Mouse (Mus musculus): Measurements from ENCODE around the gene Zfp637. TPM values are rescaled to one million over a fixed set of nuclear protein-coding genes. Genes with fewer than 3 reads are reported as not detected.
A peak's percentile ranks its signal among the peaks of the same experiment; 100 is the strongest.

Gene Zfp637
- polyA plus RNA-seq, 1 experiment from 2014 or later = 80.9 TPM

DNA sequence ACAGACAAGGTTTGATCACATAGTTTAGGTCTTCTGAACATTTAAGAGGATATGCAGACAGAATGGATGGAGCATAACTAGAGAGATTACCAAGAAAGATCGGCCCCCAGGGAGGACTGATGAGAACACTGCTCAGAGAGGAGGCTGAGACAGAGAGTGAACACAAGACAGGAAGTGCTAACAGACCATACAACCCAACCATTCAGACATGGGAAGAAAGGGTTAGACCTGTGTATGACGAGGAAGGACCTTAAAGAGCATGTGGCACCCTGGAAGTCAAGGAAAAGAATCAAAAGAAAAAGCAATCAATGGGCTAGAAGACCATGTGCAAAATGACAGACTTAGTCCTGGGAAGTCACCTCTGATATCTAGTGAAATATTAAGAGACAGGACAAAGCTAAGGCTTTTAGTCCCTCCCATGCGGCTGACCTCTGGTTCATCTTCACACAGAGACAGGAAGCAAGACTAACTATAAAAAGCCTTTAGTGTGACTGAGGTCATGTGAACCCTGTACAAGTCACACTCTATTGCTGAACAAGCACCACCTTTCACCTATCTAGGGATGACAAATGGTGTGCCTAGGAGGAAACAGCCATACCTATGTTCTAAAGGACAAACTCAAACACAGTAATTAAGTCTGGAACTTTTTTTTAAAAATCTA is 33.8 kb downstream of the Zfp637 start:
- no peak overlapping the region for H3K4me2 ChIP-seq (replicated peaks; ENCODE audit: low read depth, low read length)
- H3K36me3 ChIP-seq (ENCODE audit: insufficient read depth, low read length) = no peaks in the 10 kb centered on the region
- H3K27me3 ChIP-seq (replicated peaks; ENCODE audit: insufficient read depth, low read length) = no peaks in the 10 kb centered on the region
- H3K4me1 ChIP-seq (ENCODE audit: insufficient read depth, low read depth, low read length) = no peaks in the 10 kb centered on the region
- no peak overlapping the region for H3K9ac ChIP-seq (replicated peaks; ENCODE audit: low read depth)
- ATAC-seq (no peak), DNase-seq (ENCODE audit: low spot score) (no peak)
- TF ChIP-seq EP300 (IDR thresholded peaks at IDR 0.05) = no peak
- no peak for TF ChIP-seq CTCF (IDR thresholded peaks at IDR 0.05)
- H3K9me3 ChIP-seq (ENCODE audit: low read length) = no peaks in the 10 kb centered on the region
- WGBS = 74% methylated on average over 3 of the region's 3 CpGs
- H3K27ac ChIP-seq (ENCODE audit: low read length) = no peak overlapping the region
- H3K4me3 ChIP-seq (ENCODE audit: low read depth, low read length) = no peak overlapping the region

DNA sequence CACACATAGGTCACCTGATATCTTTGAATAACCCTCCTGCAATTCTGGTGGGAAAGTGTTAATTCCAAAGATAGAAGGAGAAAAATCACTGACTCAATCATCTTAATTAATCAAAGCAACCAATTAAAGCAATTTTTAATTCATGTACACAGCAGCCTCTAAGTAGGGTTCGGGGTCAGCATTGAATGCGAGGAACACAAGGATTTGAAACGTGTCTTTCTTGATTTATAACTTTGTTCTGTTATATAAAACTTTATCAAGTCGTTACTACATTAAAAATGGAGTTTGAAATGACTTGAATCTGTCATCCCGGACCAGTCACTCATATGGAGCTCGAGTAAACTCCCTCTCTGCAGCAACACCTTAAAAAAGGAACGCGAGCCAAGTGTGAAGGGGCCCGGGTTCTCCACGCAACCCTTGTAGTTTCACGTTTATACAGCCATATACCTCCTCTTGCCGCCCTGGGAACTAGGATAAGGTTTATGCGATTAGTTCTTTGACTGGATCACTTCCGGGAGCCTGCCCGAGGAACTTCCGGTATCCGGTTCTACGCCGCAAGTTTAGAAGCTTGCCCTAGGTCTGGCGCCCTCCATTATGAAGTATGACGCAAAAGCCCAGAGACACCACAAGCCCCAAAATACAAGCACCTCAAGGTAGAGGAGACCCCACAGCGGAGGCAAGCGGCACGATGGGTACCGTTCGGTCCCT is 37.9 kb downstream of the Zfp637 start:
- Histone ChIP-seq H3K4me1 (ENCODE audit: insufficient read depth, low read depth, low read length) (0 out of 2 replicates have a peak, but pooled peaks cover 3% of the 10 kb centered on the region), H3K9me3 (ENCODE audit: low read length) (no peaks in the 10 kb centered on the region), H3K4me3 (ENCODE audit: low read depth, low read length) (peak overlapping the region; percentile 59), H3K27ac (ENCODE audit: low read length) (peak overlapping the region; percentile 99), H3K4me2 (replicated peaks; ENCODE audit: low read depth, low read length) (peak overlapping the region; percentile 52), H3K36me3 (ENCODE audit: insufficient read depth, low read length) (no peaks in the 10 kb centered on the region), H3K9ac (replicated peaks; ENCODE audit: low read depth) (peak overlapping the region; percentile 62), H3K27me3 (replicated peaks; ENCODE audit: insufficient read depth, low read length) (no peaks in the 10 kb centered on the region)
- peak; percentile 63 for TF ChIP-seq EP300 (IDR thresholded peaks at IDR 0.05)
- no peak for TF ChIP-seq CTCF (IDR thresholded peaks at IDR 0.05)
- ATAC-seq (peak; percentile 87), DNase-seq (ENCODE audit: low spot score) (peak; percentile 97)
- WGBS = 13% methylated on average over 26 of the region's 26 CpGs

DNA sequence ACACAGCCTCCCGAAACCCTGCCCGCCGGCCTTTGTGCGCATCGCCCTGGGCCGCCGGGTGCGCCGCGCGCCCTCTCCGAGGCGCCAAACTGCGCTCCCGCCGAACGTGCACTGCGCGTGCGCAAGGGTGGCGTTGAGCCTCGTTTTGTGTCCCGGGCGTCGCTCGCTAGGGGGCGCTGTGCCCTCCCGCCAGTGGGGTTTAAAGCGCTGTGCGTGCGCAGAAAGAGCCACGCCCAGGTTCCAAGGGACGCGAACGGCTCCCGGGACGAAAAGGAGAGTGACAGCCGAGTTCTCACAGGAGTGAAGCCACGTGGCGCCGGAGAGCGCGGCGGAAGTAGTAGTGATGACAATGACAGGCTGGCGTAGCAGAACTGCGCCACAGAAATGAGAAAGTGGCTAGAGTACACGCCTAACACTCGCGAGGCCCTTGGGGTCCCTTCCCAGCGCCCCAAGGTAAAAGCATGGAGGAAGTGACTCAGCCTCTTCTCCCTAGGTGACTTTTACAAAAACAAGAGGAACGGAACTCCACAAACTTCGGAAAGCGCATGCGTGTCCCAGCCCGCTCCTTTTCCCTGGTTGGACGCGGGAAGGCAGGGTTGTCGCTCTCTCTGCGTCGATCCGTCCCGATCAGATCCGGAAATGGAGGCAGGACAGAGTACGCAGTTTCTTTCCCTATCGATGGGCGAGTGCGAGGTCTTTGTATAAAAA is 38.6 kb downstream of the Zfp637 start:
- Histone ChIP-seq H3K9ac (replicated peaks; ENCODE audit: low read depth) (peak overlapping the region; percentile 62), H3K36me3 (ENCODE audit: insufficient read depth, low read length) (no peaks in the 10 kb centered on the region), H3K27me3 (replicated peaks; ENCODE audit: insufficient read depth, low read length) (no peaks in the 10 kb centered on the region), H3K27ac (ENCODE audit: low read length) (peak overlapping the region; percentile 99), H3K4me3 (ENCODE audit: low read depth, low read length) (peak overlapping the region; percentile 59), H3K4me1 (ENCODE audit: insufficient read depth, low read depth, low read length) (0 out of 2 replicates have a peak, but pooled peaks cover 3% of the 10 kb centered on the region), H3K4me2 (replicated peaks; ENCODE audit: low read depth, low read length) (peak overlapping the region; percentile 52), H3K9me3 (ENCODE audit: low read length) (no peaks in the 10 kb centered on the region)
- WGBS = 3% methylated on average over 55 of the region's 67 CpGs
- peak; percentile 100 for TF ChIP-seq CTCF (IDR thresholded peaks at IDR 0.05)
- peak; percentile 82 for TF ChIP-seq EP300 (IDR thresholded peaks at IDR 0.05)
- DNase-seq (ENCODE audit: low spot score) (peak; percentile 99), ATAC-seq (peak; percentile 93)

DNA sequence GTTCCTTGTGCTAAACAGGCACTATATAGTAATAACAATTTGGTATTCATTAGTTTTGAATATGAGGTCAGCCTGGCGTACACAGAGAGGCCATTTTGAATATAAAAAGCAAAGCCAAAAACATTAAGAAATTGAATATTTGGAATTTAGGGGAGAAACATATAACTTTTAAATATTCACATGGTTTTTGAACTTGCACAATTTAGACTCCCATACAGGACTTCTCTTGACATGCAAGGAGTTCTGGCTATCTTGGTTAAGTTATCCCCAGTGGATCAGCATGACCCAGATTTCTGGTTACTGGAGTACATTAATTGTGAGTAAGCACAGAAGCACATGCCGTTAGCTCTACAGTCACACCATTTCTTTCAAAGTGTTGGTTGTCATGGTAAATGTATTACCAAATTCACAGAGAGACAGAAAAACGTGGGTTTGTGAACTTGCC is 39.4 kb downstream of the Zfp637 start:
- ATAC-seq (no peak), DNase-seq (ENCODE audit: low spot score) (peak; percentile 67)
- H3K4me3 ChIP-seq (ENCODE audit: low read depth, low read length) = peak overlapping the region; percentile 59
- TF ChIP-seq EP300 (IDR thresholded peaks at IDR 0.05) = no peak
- no peak for TF ChIP-seq CTCF (IDR thresholded peaks at IDR 0.05)
- H3K27me3 ChIP-seq (replicated peaks; ENCODE audit: insufficient read depth, low read length) = no peaks in the 10 kb centered on the region
- H3K9me3 ChIP-seq (ENCODE audit: low read length) = no peaks in the 10 kb centered on the region
- H3K9ac ChIP-seq (replicated peaks; ENCODE audit: low read depth) = peak overlapping the region; percentile 37; the same call in 1 of the 2 replicates
- H3K4me2 ChIP-seq (replicated peaks; ENCODE audit: low read depth, low read length) = peak overlapping the region; percentile 52
- no peaks in the 10 kb centered on the region for H3K36me3 ChIP-seq (ENCODE audit: insufficient read depth, low read length)
- WGBS = 27% methylated on average over 3 of the region's 3 CpGs
- 0 out of 2 replicates have a peak, but pooled peaks cover 3% of the 10 kb centered on the region for H3K4me1 ChIP-seq (ENCODE audit: insufficient read depth, low read depth, low read length)
- peak overlapping the region; percentile 99 for H3K27ac ChIP-seq (ENCODE audit: low read length)

DNA sequence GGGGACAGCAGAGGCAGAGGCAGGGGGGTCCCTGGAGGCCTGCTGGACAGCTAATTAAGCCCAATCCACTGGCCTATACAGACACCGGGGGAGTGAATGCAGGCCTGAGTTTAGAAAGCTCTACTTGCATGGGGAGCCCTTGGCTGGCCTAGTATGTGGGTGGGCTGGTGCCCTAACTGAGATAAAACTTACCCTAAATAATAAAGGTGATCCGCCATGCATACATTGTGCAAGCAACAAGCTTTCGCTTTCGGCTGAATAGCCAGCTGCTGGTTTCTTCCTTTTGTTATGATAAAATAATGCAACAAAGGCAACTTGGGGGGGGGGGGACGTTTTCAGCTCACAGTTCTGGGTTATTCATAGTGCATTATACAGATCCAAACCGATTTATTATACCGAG is 40.2 kb downstream of the Zfp637 start:
- H3K4me2 ChIP-seq (replicated peaks; ENCODE audit: low read depth, low read length) = no peak overlapping the region
- H3K27me3 ChIP-seq (replicated peaks; ENCODE audit: insufficient read depth, low read length) = no peaks in the 10 kb centered on the region
- 87% methylated on average over 7 of the region's 7 CpGs for WGBS
- TF ChIP-seq CTCF (IDR thresholded peaks at IDR 0.05) (no peak), EP300 (IDR thresholded peaks at IDR 0.05) (no peak)
- no peak for ATAC-seq
- no peaks in the 10 kb centered on the region for H3K36me3 ChIP-seq (ENCODE audit: insufficient read depth, low read length)
- no peak overlapping the region for H3K9ac ChIP-seq (replicated peaks; ENCODE audit: low read depth)
- no peaks in the 10 kb centered on the region for H3K9me3 ChIP-seq (ENCODE audit: low read length)
- 0 out of 2 replicates have a peak, but pooled peaks cover 3% of the 10 kb centered on the region for H3K4me1 ChIP-seq (ENCODE audit: insufficient read depth, low read depth, low read length)
- H3K27ac ChIP-seq (ENCODE audit: low read length) = peak overlapping the region; percentile 26; the same call in 1 of the 2 replicates
- DNase-seq (ENCODE audit: low spot score) = no peak
- no peak overlapping the region for H3K4me3 ChIP-seq (ENCODE audit: low read depth, low read length)

DNA sequence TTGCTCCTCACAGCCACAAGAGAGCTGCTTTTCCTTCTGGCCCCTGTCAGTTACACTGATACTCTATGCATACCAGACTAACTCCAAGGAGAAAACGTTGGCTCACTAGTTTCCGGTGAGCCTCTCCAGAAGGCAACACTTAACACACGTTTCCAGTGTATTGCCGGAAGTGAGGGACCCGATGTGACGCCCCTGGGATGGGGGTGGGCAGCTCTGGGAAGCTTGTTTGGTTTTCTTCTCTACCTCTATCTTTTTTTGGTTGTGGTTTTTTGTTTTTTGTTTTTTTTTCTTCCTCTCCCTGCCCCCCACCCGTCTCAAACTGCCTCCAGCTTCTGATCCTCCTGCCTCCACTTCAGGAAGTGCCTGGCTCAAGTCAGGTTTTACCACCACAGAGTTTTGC is 41.0 kb downstream of the Zfp637 start:
- TF ChIP-seq CTCF (IDR thresholded peaks at IDR 0.05) = no peak
- TF ChIP-seq EP300 (IDR thresholded peaks at IDR 0.05) = no peak
- ATAC-seq = no peak
- no peaks in the 10 kb centered on the region for H3K36me3 ChIP-seq (ENCODE audit: insufficient read depth, low read length)

More for the DNA sequence above, 41.0 kb downstream of the Zfp637 start:
- DNase-seq (ENCODE audit: low spot score) = no peak
- 0 out of 2 replicates have a peak, but pooled peaks cover 3% of the 10 kb centered on the region for H3K4me1 ChIP-seq (ENCODE audit: insufficient read depth, low read depth, low read length)
- 59% methylated on average over 7 of the region's 7 CpGs for WGBS
- no peaks in the 10 kb centered on the region for H3K9me3 ChIP-seq (ENCODE audit: low read length)
- H3K27me3 ChIP-seq (replicated peaks; ENCODE audit: insufficient read depth, low read length) = no peaks in the 10 kb centered on the region
- H3K9ac ChIP-seq (replicated peaks; ENCODE audit: low read depth) = no peak overlapping the region
- H3K4me3 ChIP-seq (ENCODE audit: low read depth, low read length) = no peak overlapping the region
- peak overlapping the region; percentile 47; the same call in 1 of the 2 replicates for H3K27ac ChIP-seq (ENCODE audit: low read length)
- H3K4me2 ChIP-seq (replicated peaks; ENCODE audit: low read depth, low read length) = no peak overlapping the region

All from lung, postnatal 0 days (tissue).